Mouse (Mus musculus) large intestine, adult 2 months (tissue): ENCODE data around the gene Gm5662. TPM values are rescaled to one million over a fixed set of nuclear protein-coding genes. Genes with fewer than 3 reads are reported as not detected.
"Not testable (repeated sequence)": the region's sequence is repeated elsewhere in the genome, so short reads cannot be mapped to it uniquely, and the experiment has no call there.

Experiments used
- DNase-seq: peaks from one replicate; pipeline ENCODE4 v3.0.0-alpha.2; 2012; ENCODE audit warnings: low read depth, low spot score
- WGBS: fragments of 180-500 bp; shearing (Covaris S2); methylation state at CpG from one replicate; pipeline ENCODE4 v1.1.7; 2018; 5-methylcytosine and 5-hydroxymethylcytosine counted together
- polyA plus RNA-seq: library from polyadenylated mRNA; depleted of rRNA; stranded (reverse); fragments of >200 nt; gene quantifications from 2 replicates; pipeline ENCODE4 v1.2.3, GENCODE M21; 2012; rRNA removed

Gene Gm5662
- not detected in 2 replicates for polyA plus RNA-seq

DNA sequence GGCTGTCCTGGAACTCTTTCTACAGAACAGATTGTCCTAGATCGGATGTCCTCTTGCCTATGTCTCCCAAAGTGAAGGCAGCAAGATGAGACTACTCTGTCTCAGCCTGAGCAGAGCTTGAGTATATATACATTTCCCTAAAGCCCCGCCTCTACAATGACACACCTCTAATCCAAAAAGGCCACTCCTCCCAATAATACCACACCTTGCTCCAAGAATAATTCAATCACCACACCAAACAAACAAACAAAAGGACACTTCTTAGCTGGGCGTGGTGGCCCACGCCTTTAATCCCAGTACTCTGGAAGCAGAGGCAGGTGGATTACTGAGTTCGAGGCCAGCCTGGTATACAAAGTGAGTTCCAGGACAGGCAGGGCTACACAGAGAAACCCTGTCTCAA lies at the start of gene Gm5662:
Gm5662 (minus strand) TSS at position 101 of the 400 bp plus-strand sequence.
- not testable (repeated sequence) for DNase-seq
- WGBS: 76% methylated on average over 5 of the region's 5 CpGs

DNA sequence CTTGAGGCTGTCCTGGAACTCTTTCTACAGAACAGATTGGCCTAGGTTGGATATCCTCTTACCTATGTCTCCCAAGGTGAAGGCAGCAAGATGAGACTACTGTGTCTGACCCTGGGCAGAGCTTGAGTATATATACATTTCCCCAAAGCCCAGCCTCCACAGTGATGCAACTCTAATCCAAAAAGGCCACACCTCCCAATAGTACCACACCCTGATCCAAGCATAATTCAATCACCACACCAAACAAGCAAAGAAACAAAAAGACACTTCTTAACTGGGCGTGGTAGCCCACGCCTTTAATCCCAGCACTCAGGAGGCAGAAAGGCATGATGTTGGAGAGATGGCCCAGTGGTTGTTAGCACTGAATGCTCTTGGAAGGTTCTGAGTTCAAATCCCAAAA lies 49.6 kb upstream of the Gm5662 start, which contains the start of gene Gm5039:
Gm5039 (minus strand) TSS at position 101 of the 400 bp plus-strand sequence.
- WGBS: 89% methylated on average over 2 of the region's 2 CpGs
- not testable (repeated sequence) for DNase-seq

GRCm38 (mm10) chr12:88314556-88314955 lies 40.3 kb upstream of the Gm5662 start:
- WGBS: 74% methylated on average over 3 of the region's 3 CpGs
- DNase-seq: no peak

DNA sequence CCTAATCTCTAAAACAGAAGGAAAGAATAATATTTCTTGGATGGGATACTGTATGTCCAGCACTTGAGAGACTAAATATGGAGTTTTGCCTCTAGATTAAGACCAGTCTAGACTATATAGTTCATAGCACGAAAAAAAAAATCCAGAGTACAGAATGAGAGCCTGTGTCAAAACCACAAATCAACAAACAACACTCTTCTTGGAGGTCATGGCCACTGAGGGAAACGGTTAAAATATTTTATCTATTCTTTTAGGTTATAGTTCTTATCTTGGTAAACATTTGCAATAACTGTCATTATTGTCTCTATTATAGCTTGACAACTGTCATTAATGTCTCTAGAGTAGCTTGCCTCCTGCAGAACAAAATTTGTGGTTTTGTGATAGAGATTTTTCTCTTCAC lies 22.9 kb upstream of the Gm5662 start:
- DNase-seq: not testable (repeated sequence)
- WGBS: 51% methylated on average over 2 of the region's 2 CpGs

GRCm38 (mm10) chr12:88293082-88293481 lies 18.8 kb upstream of the Gm5662 start:
- not testable (repeated sequence) for DNase-seq
- WGBS: 39% methylated on average over 4 of the region's 4 CpGs

- WGBS: 78% methylated on average over 5 of the region's 5 CpGs
Measured at GRCm38 (mm10) chr12:88285224-88285623, 10.9 kb upstream of the Gm5662 start.

GRCm38 (mm10) chr12:88257241-88257640 lies 17.1 kb downstream of the Gm5662 start:
- no peak for DNase-seq
- 40% methylated on average over 1 of the region's 1 CpGs for WGBS

More at GRCm38 (mm10) chr12:88285224-88285623, 10.9 kb upstream of the Gm5662 start:
- DNase-seq: not testable (repeated sequence)

GRCm38 (mm10) chr12:88255917-88256316 lies 18.4 kb downstream of the Gm5662 start:
- not testable (repeated sequence) for DNase-seq
- 46% methylated on average over 2 of the region's 2 CpGs for WGBS

DNA sequence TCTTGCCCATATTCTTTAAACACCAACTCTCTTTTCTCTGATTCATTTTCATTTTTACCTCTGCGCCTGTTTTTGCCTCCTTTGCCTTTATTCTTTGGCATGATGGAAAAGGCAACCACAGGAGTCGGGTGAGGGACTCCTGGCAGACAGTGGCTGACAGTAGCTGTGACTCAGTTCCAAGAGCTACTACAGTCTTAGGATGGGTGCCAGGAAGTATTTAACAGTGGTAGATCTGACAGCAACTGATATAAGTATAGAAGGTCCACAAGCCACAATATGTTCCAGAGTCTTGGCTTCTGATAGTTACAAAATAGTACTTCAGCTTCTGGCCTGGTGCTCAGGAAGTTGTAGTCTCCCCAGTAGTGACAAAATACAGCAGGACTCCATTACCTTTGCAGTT lies 24.3 kb downstream of the Gm5662 start, which contains the start of gene Gm8332:
Gm8332 (minus strand) TSS at position 101 of the 400 bp plus-strand sequence.
- WGBS: 67% methylated on average over 1 of the region's 2 CpGs
- DNase-seq: not testable (repeated sequence)

- DNase-seq: not testable (repeated sequence)
Measured at GRCm38 (mm10) chr12:88245786-88246185, 28.5 kb downstream of the Gm5662 start.

DNA sequence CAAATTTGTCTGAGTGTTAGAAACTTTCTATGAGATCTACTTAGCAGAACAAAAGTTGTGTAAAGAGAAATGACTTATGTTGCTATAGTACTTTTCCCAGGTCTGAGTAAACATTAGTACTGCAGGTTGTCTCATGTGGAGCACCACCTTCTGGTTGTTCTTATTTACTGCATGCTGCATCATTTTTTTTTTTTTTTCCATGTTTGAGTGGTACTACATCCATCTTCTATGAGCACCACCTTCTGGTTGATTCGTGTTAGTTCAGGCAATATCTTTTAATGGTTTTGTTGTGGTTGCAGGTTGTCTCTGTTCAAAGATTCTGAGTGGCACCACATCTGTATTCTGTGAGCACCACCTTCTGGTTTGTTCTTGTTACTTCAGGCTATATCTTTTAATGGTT lies 31.4 kb downstream of the Gm5662 start:
- DNase-seq: not testable (repeated sequence)
- WGBS: 50% methylated on average over 1 of the region's 1 CpGs

Other genes starting within 250 kb of the Gm5662 start
- not detected in 2 replicates for gene Gm2056, start 247.5 kb downstream of the Gm5662 start, polyA plus RNA-seq
- gene Gm16368, start 190.8 kb downstream of the Gm5662 start, polyA plus RNA-seq: not detected in 2 replicates
- gene Gm10436, start 92.4 kb downstream of the Gm5662 start, polyA plus RNA-seq: not detected in 2 replicates
- not detected in 2 replicates for gene Gm8332, start 24.4 kb downstream of the Gm5662 start, polyA plus RNA-seq
- not detected in 2 replicates for gene Gm5039, start 49.5 kb upstream of the Gm5662 start, polyA plus RNA-seq
- gene Adck1, start 86.1 kb upstream of the Gm5662 start, polyA plus RNA-seq: 11.7 and 14.3 TPM in 2 replicates